Mouse (Mus musculus): ENCODE measurements at regions not wholly inside any gene's neighbourhood (a gene's known extent, or its start where the extent isn't known, plus 50 kb on each side); places are given as distances from the start of the nearest gene placed in this dataset.
"Not testable (repeated sequence)": the region's sequence is repeated elsewhere in the genome, so short reads cannot be mapped to it uniquely, and the experiment has no call there.

DNA sequence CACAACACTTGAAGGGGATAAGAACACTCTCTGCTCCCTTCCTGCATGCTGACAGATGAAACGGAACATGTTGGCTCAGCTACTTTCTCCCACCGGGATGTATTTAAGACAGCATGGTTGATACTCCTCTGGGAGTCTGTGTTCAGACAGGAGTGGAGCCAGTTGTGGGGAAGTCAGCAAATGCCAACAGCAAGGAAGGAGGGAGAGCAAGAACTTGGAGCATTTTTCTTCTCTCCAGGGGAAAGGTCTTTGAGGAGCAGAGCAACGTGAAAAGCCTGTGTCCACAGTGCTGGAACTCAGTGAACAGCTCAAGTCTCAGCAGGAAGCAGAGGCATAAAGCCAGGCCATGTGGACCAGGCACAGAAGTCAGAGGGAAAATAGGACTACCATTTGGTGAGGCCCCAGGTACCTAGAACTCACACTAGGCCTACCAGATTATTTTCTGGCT, 188.8 kb upstream of the Dmac1 start:
- no peak for DNase-seq (ENCODE audit: low read depth, low spot score)
- Histone ChIP-seq H3K27me3 (ENCODE audit: control insufficient read depth, insufficient read depth, low read length, poor library complexity, severe bottlenecking) (no peaks in the 10 kb centered on the region), H3K36me3 (ENCODE audit: control insufficient read depth, insufficient read depth, low read length, poor library complexity, severe bottlenecking) (no peaks in the 10 kb centered on the region)

DNA sequence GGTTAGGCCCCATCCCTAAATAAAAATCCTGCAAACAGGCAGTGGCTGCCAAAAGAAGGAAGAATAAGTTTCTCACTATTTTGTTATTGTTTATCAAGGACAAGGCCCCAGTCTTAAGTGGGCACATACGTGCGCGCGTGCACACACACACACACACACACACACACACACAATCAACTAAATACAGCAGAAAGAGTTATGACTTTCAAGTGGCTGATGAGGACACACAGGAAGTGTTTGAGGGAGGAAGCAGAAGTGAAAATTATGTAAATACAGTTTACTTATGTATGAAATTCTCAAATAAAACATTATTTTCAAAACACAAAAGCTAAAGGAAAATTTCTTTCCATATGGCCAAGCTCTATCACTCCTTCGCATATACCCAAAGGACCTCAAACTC, 185.5 kb upstream of the Dmac1 start:
- H3K36me3 ChIP-seq (ENCODE audit: control insufficient read depth, insufficient read depth, low read length, poor library complexity, severe bottlenecking), result no peaks in the 10 kb centered on the region
- no peaks in the 10 kb centered on the region for H3K27me3 ChIP-seq (ENCODE audit: control insufficient read depth, insufficient read depth, low read length, poor library complexity, severe bottlenecking)
- no peak for DNase-seq (ENCODE audit: low read depth, low spot score)

DNA sequence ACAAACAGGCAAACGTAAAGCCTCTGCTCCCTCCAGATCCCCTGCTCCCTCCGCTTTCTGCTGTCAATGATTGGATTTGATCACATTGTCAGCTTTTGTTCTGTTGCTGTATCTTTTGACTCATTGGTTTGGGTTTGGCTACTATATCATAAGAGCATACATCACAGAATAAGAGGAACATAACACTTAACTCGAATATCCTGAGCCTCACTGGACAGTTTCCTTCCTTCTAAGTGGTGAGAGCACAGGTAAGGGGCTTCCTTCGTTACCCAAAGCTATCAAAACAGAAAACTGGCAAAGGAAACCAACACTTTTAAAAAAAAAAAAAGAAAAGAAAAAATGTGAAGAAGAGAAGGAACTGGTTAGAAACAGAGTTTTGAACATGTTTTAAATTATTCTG, 171.4 kb upstream of the Dmac1 start:
- no peaks in the 10 kb centered on the region for H3K27me3 ChIP-seq (ENCODE audit: control insufficient read depth, insufficient read depth, low read length, poor library complexity, severe bottlenecking)
- no peaks in the 10 kb centered on the region for H3K36me3 ChIP-seq (ENCODE audit: control insufficient read depth, insufficient read depth, low read length, poor library complexity, severe bottlenecking)
- DNase-seq (ENCODE audit: low read depth, low spot score), result no peak

DNA sequence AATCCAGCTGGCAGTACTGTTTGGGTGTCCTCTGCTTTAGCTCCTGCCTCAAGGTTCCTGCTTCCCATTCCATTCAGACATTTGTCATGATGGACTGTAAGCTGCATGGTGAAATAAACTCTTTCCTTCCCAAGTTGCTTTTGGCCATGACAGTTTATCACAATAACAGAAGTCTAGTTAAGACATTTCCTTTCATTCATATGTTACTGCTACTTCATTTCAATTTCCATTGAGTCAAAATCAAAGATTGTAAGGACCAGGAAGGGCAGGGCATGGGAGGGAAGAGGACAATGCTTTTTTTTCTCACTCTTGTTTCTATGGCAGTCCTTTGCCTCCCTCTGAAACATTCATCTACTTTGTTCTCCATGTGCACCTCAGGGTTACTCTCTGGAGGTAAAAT, 145.2 kb upstream of the Dmac1 start:
- Histone ChIP-seq H3K27me3 (ENCODE audit: control insufficient read depth, insufficient read depth, low read length, poor library complexity, severe bottlenecking) (no peaks in the 10 kb centered on the region), H3K36me3 (ENCODE audit: control insufficient read depth, insufficient read depth, low read length, poor library complexity, severe bottlenecking) (no peaks in the 10 kb centered on the region)
- DNase-seq (ENCODE audit: low read depth, low spot score), result no peak

DNA sequence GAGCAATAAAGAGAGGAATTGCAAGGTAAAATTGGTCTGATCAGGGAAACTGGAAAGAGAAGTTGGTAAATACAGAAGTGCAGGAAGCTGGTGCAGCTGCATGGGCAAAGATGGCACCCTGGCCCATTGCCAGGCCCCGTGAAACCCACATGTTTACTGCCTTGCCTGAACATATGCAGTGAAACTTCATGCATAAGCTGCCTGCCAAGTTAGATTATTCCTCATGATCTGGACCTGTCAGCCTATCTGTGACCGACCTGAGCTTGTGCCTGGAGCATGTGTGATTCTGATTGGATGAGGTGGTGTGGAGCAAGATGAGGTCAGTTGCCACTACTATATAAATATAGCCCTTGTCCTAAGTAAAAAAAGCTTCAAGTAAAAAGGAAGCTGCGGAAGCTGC, 122.6 kb upstream of the Dmac1 start:
- not testable (repeated sequence) for H3K27me3 ChIP-seq (ENCODE audit: control insufficient read depth, insufficient read depth, low read length, poor library complexity, severe bottlenecking); H3K36me3 ChIP-seq (ENCODE audit: control insufficient read depth, insufficient read depth, low read length, poor library complexity, severe bottlenecking)
- DNase-seq (ENCODE audit: low read depth, low spot score), result peak; percentile 11

DNA sequence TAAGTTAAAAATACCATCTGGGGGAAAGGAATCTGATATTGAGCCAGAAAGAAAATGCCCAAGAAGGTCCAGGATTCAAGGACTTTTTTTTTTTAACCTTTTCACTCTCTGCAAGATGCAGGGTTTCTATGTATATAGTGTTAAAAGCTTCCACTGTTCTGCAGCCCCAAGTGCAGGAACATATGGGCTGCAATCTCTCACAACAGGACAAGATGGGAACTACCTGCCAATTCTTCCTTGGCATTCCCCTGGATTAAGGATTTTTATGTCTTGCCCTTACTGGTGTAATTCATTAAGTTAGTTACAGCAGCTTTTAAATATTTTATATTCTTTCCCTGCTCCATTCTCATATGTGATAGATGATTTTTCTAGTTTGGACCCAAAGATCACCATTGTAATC, 116.9 kb upstream of the Dmac1 start:
- no peaks in the 10 kb centered on the region for H3K27me3 ChIP-seq (ENCODE audit: control insufficient read depth, insufficient read depth, low read length, poor library complexity, severe bottlenecking)
- H3K36me3 ChIP-seq (ENCODE audit: control insufficient read depth, insufficient read depth, low read length, poor library complexity, severe bottlenecking), result no peaks in the 10 kb centered on the region
- DNase-seq (ENCODE audit: low read depth, low spot score), result no peak

DNA sequence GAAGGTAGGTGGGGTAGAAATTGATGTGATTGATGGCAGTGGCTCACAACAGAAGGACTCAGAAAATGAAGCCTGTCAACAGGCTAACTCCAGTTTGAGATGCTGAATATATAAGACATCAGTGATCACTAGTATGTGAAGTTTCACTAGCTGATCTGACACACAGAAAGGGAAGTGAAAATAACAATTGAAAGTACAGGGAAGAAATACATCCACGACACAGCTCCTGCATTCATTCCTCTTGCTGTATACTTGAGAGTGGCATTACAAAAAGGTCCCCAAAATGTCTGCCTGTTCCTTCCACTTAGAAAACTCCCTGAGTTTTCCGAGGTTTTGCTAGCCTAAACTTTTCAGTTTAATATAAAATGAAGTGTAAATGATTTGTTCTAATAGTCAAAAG, 116.2 kb upstream of the Dmac1 start:
- peak; percentile 29 for DNase-seq (ENCODE audit: low read depth, low spot score)
- no peaks in the 10 kb centered on the region for H3K36me3 ChIP-seq (ENCODE audit: control insufficient read depth, insufficient read depth, low read length, poor library complexity, severe bottlenecking)
- H3K27me3 ChIP-seq (ENCODE audit: control insufficient read depth, insufficient read depth, low read length, poor library complexity, severe bottlenecking), result no peaks in the 10 kb centered on the region

DNA sequence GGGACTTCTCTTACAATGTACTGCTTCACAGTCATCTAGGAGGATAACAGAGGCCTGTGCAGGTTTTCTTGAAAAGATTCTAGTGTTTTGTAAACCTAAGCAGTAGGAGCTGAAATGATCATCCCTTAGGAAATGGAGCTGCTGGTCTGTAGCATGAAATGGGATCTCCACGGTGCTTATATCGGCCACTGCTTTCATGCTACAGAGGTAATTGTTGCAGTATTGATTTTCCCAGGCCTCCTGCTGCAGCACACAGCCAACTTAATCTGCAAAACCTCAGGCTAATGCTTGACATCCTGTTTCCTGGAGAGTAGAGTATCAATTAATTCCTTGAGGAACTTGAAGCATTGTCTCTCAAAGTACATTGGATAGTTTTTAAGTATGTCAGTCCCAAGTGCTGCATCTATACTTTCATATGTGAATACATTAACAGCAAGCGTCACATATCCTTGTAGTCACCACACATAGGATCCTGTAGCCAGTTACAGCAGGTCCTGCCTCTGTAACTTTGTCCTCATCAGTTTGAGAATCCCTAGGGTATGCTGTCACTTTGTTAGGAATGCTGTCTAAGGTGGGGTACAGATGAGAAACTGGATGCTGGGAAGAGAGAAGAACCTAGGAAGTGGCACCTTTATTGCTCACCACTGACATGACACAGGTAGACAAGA, 108.3 kb upstream of the Dmac1 start:
- DNase-seq (ENCODE audit: low read depth, low spot score), result no peak
- H3K36me3 ChIP-seq (ENCODE audit: control insufficient read depth, insufficient read depth, low read length, poor library complexity, severe bottlenecking), result no peaks in the 10 kb centered on the region
- no peaks in the 10 kb centered on the region for H3K27me3 ChIP-seq (ENCODE audit: control insufficient read depth, insufficient read depth, low read length, poor library complexity, severe bottlenecking)

DNA sequence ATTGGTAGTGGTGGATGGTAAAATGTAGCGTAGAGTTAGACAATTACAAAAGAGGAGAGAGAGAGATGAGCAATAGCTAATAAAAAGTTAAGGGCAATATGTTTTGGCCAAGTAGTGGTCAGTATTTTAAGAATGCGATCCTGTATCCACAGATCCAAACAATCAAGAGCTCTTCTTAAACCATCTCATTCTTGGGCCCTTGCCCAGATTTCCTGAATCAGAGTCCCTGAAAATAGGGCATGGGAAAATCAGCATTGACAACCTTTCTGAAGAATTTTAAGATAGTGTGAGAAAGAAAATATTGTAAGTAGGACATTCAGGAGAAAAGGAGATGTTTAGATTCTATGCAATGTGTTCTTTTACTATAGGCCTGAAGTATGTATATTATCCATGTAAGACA, 81.4 kb upstream of the Dmac1 start:
- Histone ChIP-seq H3K36me3 (ENCODE audit: control insufficient read depth, insufficient read depth, low read length, poor library complexity, severe bottlenecking) (no peaks in the 10 kb centered on the region), H3K27me3 (ENCODE audit: control insufficient read depth, insufficient read depth, low read length, poor library complexity, severe bottlenecking) (no peaks in the 10 kb centered on the region)
- DNase-seq (ENCODE audit: low read depth, low spot score), result no peak

DNA sequence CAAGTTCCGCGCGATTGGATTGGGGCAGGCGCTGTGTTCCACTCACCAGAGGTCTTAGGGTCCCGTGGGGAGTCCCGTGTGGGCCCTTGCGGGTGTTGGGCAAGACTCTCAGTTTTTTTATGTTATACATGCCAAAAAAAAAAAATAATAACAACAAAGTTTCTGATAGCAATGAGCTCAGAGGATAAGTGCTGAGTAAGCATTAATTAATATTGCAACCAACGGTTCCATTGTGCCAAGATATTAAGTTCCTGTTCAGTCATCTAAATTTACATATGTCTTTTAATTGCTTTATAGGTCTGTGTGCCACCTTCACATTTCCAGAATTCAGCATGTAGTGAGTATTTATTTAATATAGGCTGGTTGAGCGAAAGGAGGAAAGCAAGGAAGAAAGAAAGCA, 77.5 kb upstream of the Dmac1 start:
- no peaks in the 10 kb centered on the region for H3K27me3 ChIP-seq (ENCODE audit: control insufficient read depth, insufficient read depth, low read length, poor library complexity, severe bottlenecking)
- H3K36me3 ChIP-seq (ENCODE audit: control insufficient read depth, insufficient read depth, low read length, poor library complexity, severe bottlenecking), result no peaks in the 10 kb centered on the region
- DNase-seq (ENCODE audit: low read depth, low spot score), result no peak

DNA sequence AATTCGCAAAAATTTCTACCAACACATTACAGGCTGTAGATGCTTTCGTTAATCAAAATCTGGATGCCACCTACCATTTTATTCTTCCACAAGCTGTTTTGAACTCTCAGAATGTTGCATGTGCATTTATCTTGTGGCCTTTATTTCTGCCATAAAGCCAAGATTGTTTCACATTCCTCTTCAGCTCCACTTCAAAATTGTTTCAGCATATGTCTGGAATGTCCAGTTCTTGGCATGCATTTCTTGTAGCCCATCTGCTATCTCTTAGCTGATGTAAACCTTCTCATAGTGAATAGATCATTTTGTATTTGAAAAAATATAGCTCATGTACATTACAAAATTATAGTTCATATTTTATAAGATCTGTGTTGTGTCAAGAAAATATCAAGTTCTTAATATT, 56.4 kb upstream of the Dmac1 start:
- no peaks in the 10 kb centered on the region for H3K27me3 ChIP-seq (ENCODE audit: control insufficient read depth, insufficient read depth, low read length, poor library complexity, severe bottlenecking)
- no peaks in the 10 kb centered on the region for H3K36me3 ChIP-seq (ENCODE audit: control insufficient read depth, insufficient read depth, low read length, poor library complexity, severe bottlenecking)
- DNase-seq (ENCODE audit: low read depth, low spot score), result no peak

DNA sequence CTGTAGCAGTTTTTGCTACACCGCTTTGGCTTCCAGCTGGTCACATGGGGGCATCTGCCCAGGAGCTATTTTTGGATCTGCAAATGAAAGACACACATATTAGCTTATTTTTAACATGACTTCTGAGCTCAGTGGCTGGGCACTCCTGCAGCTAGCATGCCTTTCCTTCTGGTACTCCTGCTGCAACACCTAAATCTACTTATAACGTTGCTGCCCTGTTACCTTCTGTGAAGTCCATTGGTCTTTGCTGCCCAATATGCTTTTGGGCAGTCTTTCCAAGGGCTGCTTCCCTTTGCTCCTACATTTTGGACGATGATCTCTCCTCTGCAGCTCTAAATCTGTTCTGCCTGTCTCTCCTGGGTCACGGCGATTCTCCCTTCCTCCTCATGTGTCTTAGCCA, 54.7 kb upstream of the Dmac1 start:
- H3K36me3 ChIP-seq (ENCODE audit: control insufficient read depth, insufficient read depth, low read length, poor library complexity, severe bottlenecking), result no peaks in the 10 kb centered on the region
- no peaks in the 10 kb centered on the region for H3K27me3 ChIP-seq (ENCODE audit: control insufficient read depth, insufficient read depth, low read length, poor library complexity, severe bottlenecking)
- DNase-seq (ENCODE audit: low read depth, low spot score), result no peak

DNA sequence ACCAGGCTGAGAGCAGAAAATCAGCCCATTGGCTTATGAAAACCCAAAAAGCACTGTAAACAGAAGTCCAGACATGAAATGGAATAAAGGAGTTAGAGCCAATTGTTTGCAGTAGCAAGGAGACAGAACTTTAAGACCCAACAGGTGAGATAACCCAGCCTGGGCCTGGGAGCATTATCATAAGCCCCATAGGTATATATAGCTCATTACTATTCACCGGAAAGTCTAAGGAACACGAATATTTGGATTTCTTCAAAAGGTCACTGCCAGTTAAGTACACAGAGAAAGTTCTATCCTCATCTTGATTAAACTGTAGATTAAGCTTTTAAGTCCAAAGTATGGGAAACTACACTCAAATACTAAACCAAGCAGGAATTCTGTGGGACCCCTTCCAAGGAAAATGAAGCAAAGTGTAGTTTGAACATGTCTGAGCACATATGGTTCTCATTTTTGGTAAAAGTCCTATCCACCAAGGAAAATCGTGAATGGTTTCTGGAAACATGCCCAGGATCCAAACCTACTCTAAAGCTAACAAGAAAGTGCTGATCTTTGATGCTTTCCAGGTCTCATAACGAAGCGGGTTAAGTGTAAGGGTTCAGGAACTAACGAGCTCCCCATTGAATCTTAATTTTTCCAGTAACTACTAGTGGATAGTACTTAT, 51.5 kb upstream of the Dmac1 start:
- H3K27me3 ChIP-seq (ENCODE audit: control insufficient read depth, insufficient read depth, low read length, poor library complexity, severe bottlenecking), result no peaks in the 10 kb centered on the region
- DNase-seq (ENCODE audit: low read depth, low spot score), result no peak

More for the DNA sequence above, 51.5 kb upstream of the Dmac1 start:
- no peaks in the 10 kb centered on the region for H3K36me3 ChIP-seq (ENCODE audit: control insufficient read depth, insufficient read depth, low read length, poor library complexity, severe bottlenecking)
